Mouse (Mus musculus): Measurements from ENCODE around the gene Hist1h1a. TPM values are rescaled to one million over a fixed set of nuclear protein-coding genes. Genes with fewer than 3 reads are reported as not detected.

Gene Hist1h1a
- polyA plus RNA-seq, 2 experiments from 2014 or later: 5.1 to 7.8 TPM

Other genes with a start within 250 kb of the Hist1h1a start
- 1 to 10 TPM; 2.7 to 3.2 TPM for gene Hist1h4h, start 232.6 kb upstream of the Hist1h1a start, polyA plus RNA-seq (2017; shearing (Covaris generic))
- gene Hist1h2af, start 229.8 kb upstream of the Hist1h1a start, polyA plus RNA-seq (2017; shearing (Covaris generic)): not detected
- 1 to 10 TPM in 1 of 2 experiments, not detected in 1; 1.1 TPM for gene Hist1h3g, start 228.2 kb upstream of the Hist1h1a start, polyA plus RNA-seq (2017; shearing (Covaris generic))
- under 1 TPM in 1 of 2 experiments, not detected in 1; 0.38 TPM for gene Hist1h2bh, start 220.3 kb upstream of the Hist1h1a start, polyA plus RNA-seq (2017; shearing (Covaris generic))
- gene Hist1h3f, start 219.6 kb upstream of the Hist1h1a start, polyA plus RNA-seq (2017; shearing (Covaris generic)): 1 to 10 TPM in 1 of 2 experiments, not detected in 1; 1.1 TPM
- 1 to 10 TPM in 1 of 2 experiments, not detected in 1; 2.8 TPM for gene Hist1h4f, start 212.0 kb upstream of the Hist1h1a start, polyA plus RNA-seq (2017; shearing (Covaris generic))
- gene Hist1h1d, start 210.4 kb upstream of the Hist1h1a start, polyA plus RNA-seq (2017; shearing (Covaris generic)): under 1 TPM; 0.31 to 0.79 TPM
- 1 to 10 TPM in 1 of 2 experiments, under 1 TPM in 1; 0.86 to 1.6 TPM for gene Hist1h3e, start 201.3 kb upstream of the Hist1h1a start, polyA plus RNA-seq (2017; shearing (Covaris generic))
- gene Hist1h2ae, start 192.4 kb upstream of the Hist1h1a start, polyA plus RNA-seq (2017; shearing (Covaris generic)): 10 to 100 TPM; 26.7 to 59.1 TPM
- 1 to 10 TPM; 4.0 to 5.7 TPM for gene Hist1h2bg, start 192.3 kb upstream of the Hist1h1a start, polyA plus RNA-seq (2017; shearing (Covaris generic))
- gene Hist1h2bf, start 189.5 kb upstream of the Hist1h1a start, polyA plus RNA-seq (2017; shearing (Covaris generic)): under 1 TPM in 1 of 2 experiments, not detected in 1; 0.83 TPM
- 1 to 10 TPM in 1 of 2 experiments, not detected in 1; 2.3 TPM for gene Hist1h2ad, start 189.3 kb upstream of the Hist1h1a start, polyA plus RNA-seq (2017; shearing (Covaris generic))
- gene Hist1h3d, start 187.9 kb upstream of the Hist1h1a start, polyA plus RNA-seq (2017; shearing (Covaris generic)): not detected
- 10 to 100 TPM; 36.8 to 39.3 TPM for gene Hist1h4d, start 182.1 kb upstream of the Hist1h1a start, polyA plus RNA-seq (2017; shearing (Covaris generic))
- 1 to 10 TPM; 1.5 to 1.7 TPM for gene Hist1h2be, start 142.5 kb upstream of the Hist1h1a start, polyA plus RNA-seq (2017; shearing (Covaris generic))
- gene Hist1h1e, start 141.1 kb upstream of the Hist1h1a start, polyA plus RNA-seq (2017; shearing (Covaris generic)): 10 to 100 TPM; 11.9 to 13.5 TPM
- under 1 TPM in 1 of 2 experiments, not detected in 1; 0.28 TPM for gene Hist1h2ac, start 79.7 kb upstream of the Hist1h1a start, polyA plus RNA-seq (2017; shearing (Covaris generic))
- gene Hist1h2bc, start 79.5 kb upstream of the Hist1h1a start, polyA plus RNA-seq (2017; shearing (Covaris generic)): 1 to 10 TPM in 1 of 2 experiments, under 1 TPM in 1; 0.85 to 5.4 TPM
- not detected for gene Hist1h1t, start 67.9 kb upstream of the Hist1h1a start, polyA plus RNA-seq (2017; shearing (Covaris generic))
- gene Hist1h4c, start 65.2 kb upstream of the Hist1h1a start, polyA plus RNA-seq (2017; shearing (Covaris generic)): 1 to 10 TPM in 1 of 2 experiments, under 1 TPM in 1; 0.57 to 7.4 TPM
- under 1 TPM in 1 of 2 experiments, not detected in 1; 0.80 TPM for gene Hfe, start 52.8 kb upstream of the Hist1h1a start, polyA plus RNA-seq (2017; shearing (Covaris generic))
- gene Hist1h1c, start 24.9 kb upstream of the Hist1h1a start, polyA plus RNA-seq (2017; shearing (Covaris generic)): 10 to 100 TPM in 1 of 2 experiments, 1 to 10 TPM in 1; 5.3 to 15.2 TPM
- 1 to 10 TPM in 1 of 2 experiments, not detected in 1; 2.4 TPM for gene Hist1h3c, start 18.1 kb upstream of the Hist1h1a start, polyA plus RNA-seq (2017; shearing (Covaris generic))
- under 1 TPM in 1 of 2 experiments, not detected in 1; 0.73 TPM for gene Hist1h2bb, start 16.9 kb upstream of the Hist1h1a start, polyA plus RNA-seq (2017; shearing (Covaris generic))
- 1 to 10 TPM; 9.5 to 10.0 TPM for gene Hist1h2ab, start 12.5 kb upstream of the Hist1h1a start, polyA plus RNA-seq (2017; shearing (Covaris generic))
- gene Hist1h3b, start 11.4 kb upstream of the Hist1h1a start, polyA plus RNA-seq (2017; shearing (Covaris generic)): not detected
- gene Hist1h4b, start 6.7 kb upstream of the Hist1h1a start, polyA plus RNA-seq (2017; shearing (Covaris generic)): 1 to 10 TPM in 1 of 2 experiments, not detected in 1; 2.8 TPM
- 1 to 10 TPM in 1 of 2 experiments, not detected in 1; 3.1 TPM for gene Hist1h4a, start 2.4 kb upstream of the Hist1h1a start, polyA plus RNA-seq (2017; shearing (Covaris generic))
- gene Hist1h3a, start 1.3 kb upstream of the Hist1h1a start, polyA plus RNA-seq (2017; shearing (Covaris generic)): 1 to 10 TPM in 1 of 2 experiments, under 1 TPM in 1; 0.73 to 1.7 TPM
- gene Trim38, start 6.2 kb downstream of the Hist1h1a start, polyA plus RNA-seq (2017; shearing (Covaris generic)): not detected
- not detected for gene Slc17a2, start 43.3 kb downstream of the Hist1h1a start, polyA plus RNA-seq (2017; shearing (Covaris generic))
- gene Slc17a3, start 75.8 kb downstream of the Hist1h1a start, polyA plus RNA-seq (2017; shearing (Covaris generic)): not detected
- not detected for gene Slc17a1, start 104.1 kb downstream of the Hist1h1a start, polyA plus RNA-seq (2017; shearing (Covaris generic))
- gene Slc17a4, start 151.3 kb downstream of the Hist1h1a start, polyA plus RNA-seq (2017; shearing (Covaris generic)): not detected
- gene Hist1h2ba, start 170.5 kb downstream of the Hist1h1a start, polyA plus RNA-seq (2017; shearing (Covaris generic)): not detected
- gene Hist1h2aa, start 170.8 kb downstream of the Hist1h1a start, polyA plus RNA-seq (2017; shearing (Covaris generic)): not detected
- not detected for gene Scgn, start 227.5 kb downstream of the Hist1h1a start, polyA plus RNA-seq (2017; shearing (Covaris generic))